Mouse (Mus musculus) kidney, adult 18-20 months (tissue): ENCODE data around the gene Jagn1.

Source experiments
- DNase-seq: peaks from one replicate; pipeline ENCODE4 v3.0.0; 2021

Jagn1 gene

GRCm38 (mm10) chr6:113478906-113479305, 36.5 kb downstream of the Jagn1 start:
- DNase-seq = peak; percentile 30

GRCm38 (mm10) chr6:113480555-113481373, 38.4 kb downstream of the Jagn1 start:
- peak; percentile 60 for DNase-seq

- peak; percentile 66 for DNase-seq
Observed at GRCm38 (mm10) chr6:113482477-113483099, 40.2 kb downstream of the Jagn1 start.

GRCm38 (mm10) chr6:113483100-113483615, 40.8 kb downstream of the Jagn1 start, which contains the start of gene Creld1:
Gene Creld1 (plus strand): TSS chr6:113483297.
- peak; percentile 95 for DNase-seq

GRCm38 (mm10) chr6:113483729-113484128, 41.4 kb downstream of the Jagn1 start:
- DNase-seq = no peak

- no peak for DNase-seq
Observed at GRCm38 (mm10) chr6:113487125-113487576, 44.8 kb downstream of the Jagn1 start.

- DNase-seq = no peak
Observed at GRCm38 (mm10) chr6:113489410-113489809, 47.0 kb downstream of the Jagn1 start.

- no peak for DNase-seq
Observed at GRCm38 (mm10) chr6:113492101-113492864, 49.9 kb downstream of the Jagn1 start.

- DNase-seq = peak; percentile 83
Observed at GRCm38 (mm10) chr6:113494258-113494788, 52.0 kb downstream of the Jagn1 start.

GRCm38 (mm10) chr6:113495071-113495675, 52.8 kb downstream of the Jagn1 start:
- DNase-seq = no peak
